Mouse (Mus musculus) myocyte (in vitro differentiated cells): Measurements from ENCODE around the gene BC051142. TPM values are rescaled to one million over a fixed set of nuclear protein-coding genes. Genes with fewer than 3 reads are reported as not detected.

ENCODE experiments used
- H3K27me3 ChIP-seq: one replicate; pipeline ENCODE4 v1.6.1; 2011; ENCODE audit not compliant: control insufficient read depth, insufficient read depth, insufficient read length
- H3K36me3 ChIP-seq: one replicate; pipeline ENCODE4 v1.6.1; 2011; ENCODE audit not compliant: control insufficient read depth, insufficient read depth
- H3K4me2 ChIP-seq: one replicate; pipeline ENCODE4 v1.6.1; 2011; ENCODE audit warnings: low read depth, control low read depth
- H3K4me3 ChIP-seq: one replicate; pipeline ENCODE4 v1.5.1; 2011; ENCODE audit warnings: mild to moderate bottlenecking, control low read depth, moderate library complexity
- H3K79me2 ChIP-seq: one replicate; pipeline ENCODE4 v1.6.1; 2011; ENCODE audit not compliant: control insufficient read depth, insufficient read depth
- H3ac ChIP-seq: one replicate; pipeline ENCODE4 v1.6.1; 2011; ENCODE audit not compliant: control insufficient read depth, insufficient read length
- CEBPB ChIP-seq: IDR thresholded peaks from 2 replicates; pipeline ENCODE4 v1.6.1; 2011; ENCODE audit warnings: mild to moderate bottlenecking, moderate library complexity; ENCODE audit not compliant: poor library complexity, insufficient read depth, severe bottlenecking
- E2F4 ChIP-seq: IDR thresholded peaks from one replicate; pipeline ENCODE4 v1.6.1; 2011; ENCODE audit warnings: mild to moderate bottlenecking, control low read depth, moderate library complexity; ENCODE audit not compliant: insufficient read depth
- MAX ChIP-seq: IDR thresholded peaks from one replicate; pipeline ENCODE4 v1.6.1; 2011; ENCODE audit warnings: low read depth, mild to moderate bottlenecking, control low read depth
- MYOD1 ChIP-seq, 3 experiments: IDR thresholded peaks; one replicate each; pipeline ENCODE4 v1.6.1; 2011; ENCODE audit warnings: control low read depth in 2 of 3, low read depth in 2 of 3, mild to moderate bottlenecking in 2 of 3, moderate library complexity in 1 of 3; ENCODE audit not compliant: insufficient read length in 2 of 3, control insufficient read depth in 1 of 3
- MYOG ChIP-seq, 3 experiments: IDR thresholded peaks; one replicate each; pipeline ENCODE4 v1.6.1; 2011; ENCODE audit warnings: control low read depth in 2 of 3, low read depth in 2 of 3, mild to moderate bottlenecking in 2 of 3; ENCODE audit not compliant: insufficient read length in 2 of 3, control insufficient read depth in 1 of 3, insufficient read depth in 1 of 3
- POLR2A ChIP-seq: IDR thresholded peaks from one replicate; pipeline ENCODE4 v1.6.1; 2011; ENCODE audit warnings: low read depth, mild to moderate bottlenecking, control low read depth, moderate library complexity; ENCODE audit not compliant: insufficient read length
- POLR2AphosphoS2 ChIP-seq: IDR thresholded peaks from one replicate; pipeline ENCODE4 v1.6.1; 2011; ENCODE audit warnings: low read depth, control low read depth; ENCODE audit not compliant: insufficient read length
- REST ChIP-seq: IDR thresholded peaks from one replicate; pipeline ENCODE4 v1.6.1; 2011; ENCODE audit warnings: mild to moderate bottlenecking, control low read depth, moderate library complexity; ENCODE audit not compliant: insufficient read depth, insufficient read length
- SRF ChIP-seq: IDR thresholded peaks from one replicate; pipeline ENCODE4 v1.6.1; 2011; ENCODE audit warnings: low read depth; ENCODE audit not compliant: control insufficient read depth, insufficient read length
- TCF12 ChIP-seq: IDR thresholded peaks from one replicate; pipeline ENCODE4 v1.6.1; 2011; ENCODE audit warnings: mild to moderate bottlenecking, control low read depth; ENCODE audit not compliant: poor library complexity, insufficient read depth, severe bottlenecking
- TCF3 ChIP-seq: IDR thresholded peaks from one replicate; pipeline ENCODE4 v1.6.1; 2011; ENCODE audit warnings: low read depth, control low read depth; ENCODE audit not compliant: insufficient read length
- USF1 ChIP-seq: IDR thresholded peaks from one replicate; pipeline ENCODE4 v1.6.1; 2011; ENCODE audit warnings: low read depth, mild to moderate bottlenecking, control low read depth, moderate library complexity
- polyA plus RNA-seq: library from polyadenylated mRNA; unstranded; fragments of >200 nt; fragmentation: generic; extraction: Trizol; gene quantifications from one replicate; pipeline ENCODE4 v1.2.1, GENCODE M21; 2012; ENCODE audit warnings: missing spikeins

The BC051142 gene
- polyA plus RNA-seq, 1 experiment, result not detected

GRCm38 (mm10) chr17:34384699-34385098 is 13.9 kb upstream of the BC051142 start:
- H3K4me2 ChIP-seq, result no peak overlapping the region
- H3K36me3 ChIP-seq, result no peaks in the 10 kb centered on the region
- no peak for TF ChIP-seq TCF12
- no peak for TF ChIP-seq SRF
- TF ChIP-seq POLR2AphosphoS2, result no peak
- TF ChIP-seq MAX, result no peak
- TF ChIP-seq MYOG (IDR thresholded peaks at IDR 0.05; ENCODE audit: control insufficient read depth in 1 of 3, insufficient read depth in 1 of 3, insufficient read length in 2 of 3, low read depth in 2 of 3), result no peak
- no peak for TF ChIP-seq REST
- TF ChIP-seq E2F4, result no peak
- TF ChIP-seq USF1, result no peak
- TF ChIP-seq POLR2A, result no peak
- TF ChIP-seq TCF3, result no peak
- H3K79me2 ChIP-seq, result no peaks in the 10 kb centered on the region
- H3K4me3 ChIP-seq, result no peak overlapping the region
- H3K27me3 ChIP-seq, result no peaks in the 10 kb centered on the region
- H3ac ChIP-seq, result no peak overlapping the region

GRCm38 (mm10) chr17:34386656-34387055 is 12.0 kb upstream of the BC051142 start:
- Histone ChIP-seq H3K36me3 (no peaks in the 10 kb centered on the region), H3ac (no peak overlapping the region), H3K4me2 (no peak overlapping the region), H3K4me3 (no peak overlapping the region), H3K27me3 (peaks cover 5% of the 10 kb centered on the region), H3K79me2 (no peaks in the 10 kb centered on the region)
- no peak for TF ChIP-seq POLR2AphosphoS2
- no peak for TF ChIP-seq TCF12
- TF ChIP-seq SRF, result no peak
- TF ChIP-seq REST, result no peak
- TF ChIP-seq CEBPB, result no peak
- no peak for TF ChIP-seq USF1
- TF ChIP-seq MYOG (IDR thresholded peaks at IDR 0.05; ENCODE audit: control insufficient read depth in 1 of 3, insufficient read depth in 1 of 3, insufficient read length in 2 of 3, low read depth in 2 of 3), result no peak
- TF ChIP-seq POLR2A, result no peak
- no peak for TF ChIP-seq TCF3
- TF ChIP-seq E2F4, result no peak
- TF ChIP-seq MYOD1 (IDR thresholded peaks at IDR 0.05; ENCODE audit: control insufficient read depth in 1 of 3, insufficient read length in 2 of 3, low read depth in 2 of 3), result no peak
- no peak for TF ChIP-seq MAX

GRCm38 (mm10) chr17:34388513-34388912 is 10.1 kb upstream of the BC051142 start:
- Histone ChIP-seq H3K79me2 (no peaks in the 10 kb centered on the region), H3K4me2 (no peak overlapping the region), H3K4me3 (no peak overlapping the region), H3K27me3 (peaks cover 12% of the 10 kb centered on the region), H3K36me3 (no peaks in the 10 kb centered on the region), H3ac (no peak overlapping the region)
- TF ChIP-seq E2F4, result no peak
- no peak for TF ChIP-seq CEBPB
- no peak for TF ChIP-seq MYOD1 (IDR thresholded peaks at IDR 0.05; ENCODE audit: control insufficient read depth in 1 of 3, insufficient read length in 2 of 3, low read depth in 2 of 3)
- no peak for TF ChIP-seq USF1
- no peak for TF ChIP-seq POLR2AphosphoS2
- TF ChIP-seq MYOG (IDR thresholded peaks at IDR 0.05; ENCODE audit: control insufficient read depth in 1 of 3, insufficient read depth in 1 of 3, insufficient read length in 2 of 3, low read depth in 2 of 3), result no peak
- no peak for TF ChIP-seq SRF
- no peak for TF ChIP-seq TCF12
- no peak for TF ChIP-seq TCF3
- no peak for TF ChIP-seq POLR2A
- TF ChIP-seq MAX, result no peak
- no peak for TF ChIP-seq REST

- H3K79me2 ChIP-seq, result no peaks in the 10 kb centered on the region
- peaks cover 12% of the 10 kb centered on the region for H3K27me3 ChIP-seq
- no peak overlapping the region for H3K4me2 ChIP-seq
- no peak for TF ChIP-seq POLR2AphosphoS2
- no peak for TF ChIP-seq SRF
- no peak for TF ChIP-seq USF1
- no peak for TF ChIP-seq MAX
- TF ChIP-seq TCF3, result no peak
- no peak for TF ChIP-seq REST
- TF ChIP-seq CEBPB, result no peak
- TF ChIP-seq TCF12, result no peak
- TF ChIP-seq MYOG (IDR thresholded peaks at IDR 0.05; ENCODE audit: control insufficient read depth in 1 of 3, insufficient read depth in 1 of 3, insufficient read length in 2 of 3, low read depth in 2 of 3), result no peak
- no peak for TF ChIP-seq POLR2A
- no peak for TF ChIP-seq E2F4
- TF ChIP-seq MYOD1 (IDR thresholded peaks at IDR 0.05; ENCODE audit: control insufficient read depth in 1 of 3, insufficient read length in 2 of 3, low read depth in 2 of 3), result no peak
- no peaks in the 10 kb centered on the region for H3K36me3 ChIP-seq
- H3ac ChIP-seq, result no peak overlapping the region
- no peak overlapping the region for H3K4me3 ChIP-seq
Observed at GRCm38 (mm10) chr17:34391507-34391906, 7.1 kb upstream of the BC051142 start.

GRCm38 (mm10) chr17:34392321-34392720 is 6.3 kb upstream of the BC051142 start:
- Histone ChIP-seq H3K36me3 (no peaks in the 10 kb centered on the region), H3K4me2 (no peak overlapping the region), H3K79me2 (no peaks in the 10 kb centered on the region), H3K4me3 (no peak overlapping the region), H3ac (no peak overlapping the region), H3K27me3 (peaks cover 12% of the 10 kb centered on the region)
- TF ChIP-seq MYOD1 (IDR thresholded peaks at IDR 0.05; ENCODE audit: control insufficient read depth in 1 of 3, insufficient read length in 2 of 3, low read depth in 2 of 3) (no peak), MAX (no peak), TCF12 (no peak), CEBPB (no peak), TCF3 (no peak), POLR2AphosphoS2 (no peak), USF1 (no peak), POLR2A (no peak), E2F4 (no peak), MYOG (IDR thresholded peaks at IDR 0.05; ENCODE audit: control insufficient read depth in 1 of 3, insufficient read depth in 1 of 3, insufficient read length in 2 of 3, low read depth in 2 of 3) (no peak), REST (no peak), SRF (no peak)
